Comparison of ENCODE assay signal across 17 mouse cellular contexts in the genomic region with DNA sequence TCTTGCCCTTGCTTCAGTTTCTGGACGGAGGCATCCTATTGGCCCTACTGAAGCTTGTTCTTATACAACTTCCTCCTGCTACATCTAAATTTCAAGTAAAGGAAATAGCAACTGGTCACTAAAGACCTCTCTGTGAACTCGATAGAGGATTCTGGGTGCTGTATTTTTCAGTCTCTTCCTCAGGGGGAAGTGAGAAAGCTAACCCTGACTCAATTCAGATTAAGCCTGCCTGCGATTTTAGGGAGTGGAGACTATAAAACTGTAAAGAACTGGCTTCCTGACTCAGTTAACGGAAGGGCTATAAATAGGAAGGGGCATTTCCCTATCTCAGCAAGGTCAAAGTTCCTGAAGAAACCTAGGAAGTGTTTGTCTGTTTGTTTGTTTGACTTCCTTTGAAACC. TPM values are rescaled to one million over a fixed set of nuclear protein-coding genes. Genes with fewer than 3 reads are reported as not detected.
DNase-seq lines count a peak whose midpoint lies in the region; ATAC-seq and TF ChIP-seq lines count a peak whose summit lies in the region.
"Had no signal": no experiment of that assay in that cellular context is flagged by ENCODE, and none has a peak within 500 bp of the region (broad histone marks: within the 10 kb centered on the region; RNA-seq: fewer than 3 reads in every experiment).

No protein-coding gene starts in this region.

- H3K9ac ChIP-seq in kidney, embryonic 15.5 days = no peak overlapping the region
- no peak overlapping the region for H3K9ac ChIP-seq in liver, postnatal 0 days (replicated peaks)
- H3K9ac ChIP-seq: hindbrain, embryonic 14.5 days; lung, embryonic 14.5 days had no signal

- DNase-seq in kidney, adult 11 months = no peak
- DNase-seq in lung, postnatal 36 days = peak; percentile 18
- DNase-seq in lung, postnatal 4 days = no peak
- DNase-seq in liver, postnatal 0 days = no peak
- DNase-seq: adrenal gland, adult 8-10 months; cerebellum, adult 8-10 months; kidney, adult 2 months; left cerebral cortex, postnatal 4 days; lung, embryonic 14.5 days; midbrain, embryonic 14.5 days had no signal

- no peak overlapping the region for H3K4me3 ChIP-seq in kidney, embryonic 15.5 days (replicated peaks)
- no peak overlapping the region for H3K4me3 ChIP-seq in liver, postnatal 0 days (ENCODE audit: low read depth, low read length)
- H3K4me3 ChIP-seq in small intestine, adult 2 months (ENCODE audit: low read depth, low read length) = no peak overlapping the region

- H3K4me1 ChIP-seq in kidney, embryonic 15.5 days = peaks cover 24% of the 10 kb centered on the region
- H3K4me1 ChIP-seq in liver, postnatal 0 days (ENCODE audit: insufficient read depth) = no peaks in the 10 kb centered on the region
- H3K4me1 ChIP-seq in small intestine, adult 2 months (ENCODE audit: control insufficient read depth, insufficient read depth, insufficient read length, low read length) = peaks cover 16% of the 10 kb centered on the region; the same call in 1 of the 2 replicates

- no peaks in the 10 kb centered on the region for H3K27me3 ChIP-seq in kidney, embryonic 15.5 days
- no peaks in the 10 kb centered on the region for H3K27me3 ChIP-seq in liver, postnatal 0 days (ENCODE audit: insufficient read depth, low read length)
- H3K27me3 ChIP-seq in small intestine, adult 2 months (ENCODE audit: control insufficient read depth, insufficient read depth, low read length) = no peaks in the 10 kb centered on the region

- 56% methylated on average over 4 of the region's 4 CpGs for WGBS in kidney, embryonic 15.5 days
- 34% methylated on average over 4 of the region's 4 CpGs for WGBS in liver, postnatal 0 days (ENCODE audit: insufficient replicate concordance)
- 30% methylated on average over 4 of the region's 4 CpGs for WGBS in small intestine, adult 2 months

- H3K36me3 ChIP-seq in kidney, embryonic 15.5 days = no peaks in the 10 kb centered on the region
- no peaks in the 10 kb centered on the region for H3K36me3 ChIP-seq in liver, postnatal 0 days (replicated peaks; ENCODE audit: insufficient read depth, low read length)
- H3K36me3 ChIP-seq in small intestine, adult 2 months (ENCODE audit: control insufficient read depth, insufficient read depth, low read length) = no peaks in the 10 kb centered on the region

- H3K27ac ChIP-seq in kidney, embryonic 15.5 days = peak overlapping the region; percentile 55
- 0 out of 2 replicates have a peak overlapping the region, but pooled peaks have one; percentile 55 for H3K27ac ChIP-seq in liver, postnatal 0 days (ENCODE audit: low read depth)
- H3K27ac ChIP-seq in small intestine, adult 2 months (ENCODE audit: insufficient read depth, low read depth, low read length) = 0 out of 2 replicates have a peak overlapping the region, but pooled peaks have one; percentile 7
- H3K27ac ChIP-seq: hindbrain, embryonic 14.5 days had no signal

- no peaks in the 10 kb centered on the region for H3K9me3 ChIP-seq in kidney, embryonic 15.5 days (replicated peaks)
- no peaks in the 10 kb centered on the region for H3K9me3 ChIP-seq in liver, postnatal 0 days (ENCODE audit: low read length)

- TF ChIP-seq EP300 in liver, postnatal 0 days (IDR thresholded peaks at IDR 0.05; ENCODE audit: low read depth) = peak; percentile 64; the same call in 1 of the 2 replicates

- H3K4me2 ChIP-seq in kidney, embryonic 15.5 days = no peak overlapping the region
- no peak overlapping the region for H3K4me2 ChIP-seq in liver, postnatal 0 days (ENCODE audit: low read depth, low read length)
- H3K4me2 ChIP-seq: heart, embryonic 11.5 days; hindbrain, embryonic 14.5 days; lung, embryonic 14.5 days had no signal

- TF ChIP-seq CTCF in liver, postnatal 0 days (IDR thresholded peaks at IDR 0.05; ENCODE audit: low read depth) = no peak
- TF ChIP-seq CTCF in small intestine, adult 2 months (IDR thresholded peaks at IDR 0.05; ENCODE audit: extremely low read depth, insufficient read length, insufficient replicate concordance, low read depth, low read length) = no peak

- no peak for ATAC-seq in kidney, embryonic 15.5 days (replicated peaks; ENCODE audit: low FRiP score)
- ATAC-seq in liver, postnatal 0 days = peak; percentile 58
- no peak for ATAC-seq in megakaryocyte-erythroid progenitor cell, adult 5-6 weeks (replicated peaks; ENCODE audit: low FRiP score, low TSS enrichment, poor library complexity, severe bottlenecking)
- ATAC-seq: CD4-positive, CD25-positive, alpha-beta regulatory T cell, adult 4 months; forebrain, embryonic 16.5 days had no signal

- no peak for TF ChIP-seq POLR2A in small intestine, adult 2 months (IDR thresholded peaks at IDR 0.05; ENCODE audit: low read depth, low read length)

RNA-seq across cellular contexts. Expression of a gene that starts 26.3 kb away (rescaled TPM):
- 5.1 and 5.7 TPM in 2 replicates for polyA plus RNA-seq in kidney, embryonic 15.5 days (2015; fragmentation: Nextera tagmentation; extraction: Ambion mirVana)
- polyA plus RNA-seq in liver, postnatal 0 days (2015; fragmentation: Nextera tagmentation; extraction: Ambion mirVana) = 1.9 and 2.2 TPM in 2 replicates
- 10.2 and 19.9 TPM in 2 replicates for polyA plus RNA-seq in small intestine, adult 2 months (2012; rRNA removed)
- 0.84 and 1.7 TPM in 2 replicates for total RNA-seq in megakaryocyte-erythroid progenitor cell, adult 5-6 weeks (2014; fragmentation: Nextera tagmentation)
- total RNA-seq in megakaryocyte-erythroid progenitor cell, adult 5-6 weeks (2017) = 0.23 and 0.61 TPM in 2 replicates
- polyA plus RNA-seq: CD4-positive, CD25-positive, alpha-beta regulatory T cell, adult 4 months had no signal
